Mouse (Mus musculus): Measurements from ENCODE around the gene Taf9b. TPM values are rescaled to one million over a fixed set of nuclear protein-coding genes. Genes with fewer than 3 reads are reported as not detected.
"Not testable (repeated sequence)": the region's sequence is repeated elsewhere in the genome, so short reads cannot be mapped to it uniquely, and the experiment has no call there.

Taf9b gene
- total RNA-seq (2014; rRNA removed): 16.3 and 20.9 TPM in 2 replicates
- polyA plus RNA-seq (2015; fragmentation: Nextera tagmentation; extraction: Ambion mirVana): 24.1 and 24.4 TPM in 2 replicates

GRCm38 (mm10) chrX:106221058-106221457 is at the start of gene Taf9b:
Taf9b (minus strand) TSS chrX:106221158.
- Histone ChIP-seq H3K4me3 (ENCODE audit: low read length) (peak within 1 kb of the TSS; percentile 57), H3K4me1 (ENCODE audit: insufficient read depth, low read length) (no peaks in the 10 kb centered on the region), H3K27me3 (ENCODE audit: insufficient read depth, low read length) (no peaks in the 10 kb centered on the region), H3K9me3 (ENCODE audit: low read length) (no peaks in the 10 kb centered on the region), H3K4me2 (ENCODE audit: low read depth, low read length) (peak within 1 kb of the TSS; percentile 54), H3K9ac (replicated peaks; ENCODE audit: low read length) (no peak within 1 kb of the TSS; the same call in 1 of the 2 replicates), H3K27ac (peak within 1 kb of the TSS; percentile 89), H3K36me3 (ENCODE audit: insufficient read depth, low read length) (no peaks in the 10 kb centered on the region)
- WGBS: 91% methylated on average over 25 of the region's 25 CpGs
- ATAC-seq (no peak), DNase-seq (ENCODE audit: low spot score) (no peak)
- TF ChIP-seq CTCF (IDR thresholded peaks at IDR 0.05; ENCODE audit: low read depth): no peak

- Histone ChIP-seq H3K9ac (replicated peaks; ENCODE audit: low read length) (no peak within 1 kb of the TSS), H3K4me2 (ENCODE audit: low read depth, low read length) (no peak within 1 kb of the TSS), H3K4me1 (ENCODE audit: insufficient read depth, low read length) (no peaks in the 10 kb centered on the region), H3K36me3 (ENCODE audit: insufficient read depth, low read length) (no peaks in the 10 kb centered on the region), H3K4me3 (ENCODE audit: low read length) (no peak within 1 kb of the TSS), H3K9me3 (ENCODE audit: low read length) (no peaks in the 10 kb centered on the region), H3K27ac (no peak within 1 kb of the TSS), H3K27me3 (ENCODE audit: insufficient read depth, low read length) (no peaks in the 10 kb centered on the region)
- no peak for TF ChIP-seq CTCF (IDR thresholded peaks at IDR 0.05; ENCODE audit: low read depth)
- DNase-seq (ENCODE audit: low spot score) (no peak), ATAC-seq (no peak)
- 86% methylated on average over 4 of the region's 4 CpGs for WGBS
These were observed 34.3 kb upstream of the Taf9b start, which contains the start of gene Fnd3c2 for GRCm38 (mm10) chrX:106255276-106255675. Fnd3c2 (minus strand) TSS chrX:106255376.

GRCm38 (mm10) chrX:106219171-106220032 is 1.6 kb downstream of the Taf9b start:
- peak; percentile 37 for TF ChIP-seq CTCF (IDR thresholded peaks at IDR 0.05; ENCODE audit: low read depth)
- peak overlapping the region; percentile 54 for H3K4me2 ChIP-seq (ENCODE audit: low read depth, low read length)
- no peaks in the 10 kb centered on the region for H3K36me3 ChIP-seq (ENCODE audit: insufficient read depth, low read length)
- no peaks in the 10 kb centered on the region for H3K9me3 ChIP-seq (ENCODE audit: low read length)
- peak overlapping the region; percentile 82 for H3K9ac ChIP-seq (replicated peaks; ENCODE audit: low read length)
- no peaks in the 10 kb centered on the region for H3K27me3 ChIP-seq (ENCODE audit: insufficient read depth, low read length)
- WGBS: 32% methylated on average over 48 of the region's 60 CpGs
- H3K4me1 ChIP-seq (ENCODE audit: insufficient read depth, low read length): no peaks in the 10 kb centered on the region
- DNase-seq (ENCODE audit: low spot score) (peak; percentile 80), ATAC-seq (peak; percentile 96)
- peak overlapping the region; percentile 89 for H3K27ac ChIP-seq
- peak overlapping the region; percentile 57 for H3K4me3 ChIP-seq (ENCODE audit: low read length)

- H3K27ac ChIP-seq: no peak overlapping the region
- 85% methylated on average over 2 of the region's 2 CpGs for WGBS
- no peaks in the 10 kb centered on the region for H3K4me1 ChIP-seq (ENCODE audit: insufficient read depth, low read length)
- H3K9me3 ChIP-seq (ENCODE audit: low read length): no peaks in the 10 kb centered on the region
- H3K27me3 ChIP-seq (ENCODE audit: insufficient read depth, low read length): no peaks in the 10 kb centered on the region
- ATAC-seq (no peak), DNase-seq (ENCODE audit: low spot score) (no peak)
- H3K4me3 ChIP-seq (ENCODE audit: low read length): no peak overlapping the region
- H3K36me3 ChIP-seq (ENCODE audit: insufficient read depth, low read length): no peaks in the 10 kb centered on the region
- no peak for TF ChIP-seq CTCF (IDR thresholded peaks at IDR 0.05; ENCODE audit: low read depth)
- H3K9ac ChIP-seq (replicated peaks; ENCODE audit: low read length): no peak overlapping the region
- no peak overlapping the region for H3K4me2 ChIP-seq (ENCODE audit: low read depth, low read length)
These were observed 11.9 kb downstream of the Taf9b start for GRCm38 (mm10) chrX:106209100-106209499.

GRCm38 (mm10) chrX:106198904-106199303 is 22.1 kb downstream of the Taf9b start:
- WGBS: 83% methylated on average over 5 of the region's 5 CpGs
- peak; percentile 13 for DNase-seq (ENCODE audit: low spot score)
- H3K9me3 ChIP-seq (ENCODE audit: low read length): no peaks in the 10 kb centered on the region
- H3K27me3 ChIP-seq (ENCODE audit: insufficient read depth, low read length): no peaks in the 10 kb centered on the region
- TF ChIP-seq CTCF (IDR thresholded peaks at IDR 0.05; ENCODE audit: low read depth): peak; percentile 44; the same call in 1 of the 2 replicates
- no peak overlapping the region for H3K9ac ChIP-seq (replicated peaks; ENCODE audit: low read length)
- H3K4me2 ChIP-seq (ENCODE audit: low read depth, low read length): no peak overlapping the region
- ATAC-seq: no peak
- H3K4me3 ChIP-seq (ENCODE audit: low read length): no peak overlapping the region
- H3K36me3 ChIP-seq (ENCODE audit: insufficient read depth, low read length): no peaks in the 10 kb centered on the region; the same call in 1 of the 2 replicates
- no peaks in the 10 kb centered on the region for H3K4me1 ChIP-seq (ENCODE audit: insufficient read depth, low read length)
- no peak overlapping the region for H3K27ac ChIP-seq

- Histone ChIP-seq H3K4me3 (ENCODE audit: low read length) (no peak overlapping the region), H3K9me3 (ENCODE audit: low read length) (no peaks in the 10 kb centered on the region), H3K27me3 (ENCODE audit: insufficient read depth, low read length) (no peaks in the 10 kb centered on the region), H3K4me2 (ENCODE audit: low read depth, low read length) (no peak overlapping the region), H3K27ac (no peak overlapping the region), H3K4me1 (ENCODE audit: insufficient read depth, low read length) (no peaks in the 10 kb centered on the region), H3K36me3 (ENCODE audit: insufficient read depth, low read length) (no peaks in the 10 kb centered on the region; the same call in 1 of the 2 replicates), H3K9ac (replicated peaks; ENCODE audit: low read length) (no peak overlapping the region)
- DNase-seq (ENCODE audit: low spot score) (peak; percentile 1), ATAC-seq (no peak)
- TF ChIP-seq CTCF (IDR thresholded peaks at IDR 0.05; ENCODE audit: low read depth): peak; percentile 48
- 66% methylated on average over 5 of the region's 5 CpGs for WGBS
These were observed 23.6 kb downstream of the Taf9b start for GRCm38 (mm10) chrX:106197308-106197707.

GRCm38 (mm10) chrX:106194361-106194760 is 26.6 kb downstream of the Taf9b start:
- H3K4me2 ChIP-seq (ENCODE audit: low read depth, low read length); H3K9me3 ChIP-seq (ENCODE audit: low read length); H3K27me3 ChIP-seq (ENCODE audit: insufficient read depth, low read length); H3K9ac ChIP-seq (replicated peaks; ENCODE audit: low read length); H3K36me3 ChIP-seq (ENCODE audit: insufficient read depth, low read length); ATAC-seq; DNase-seq (ENCODE audit: low spot score); H3K27ac ChIP-seq; H3K4me3 ChIP-seq (ENCODE audit: low read length); H3K4me1 ChIP-seq (ENCODE audit: insufficient read depth, low read length): not testable (repeated sequence)
- 87% methylated on average over 6 of the region's 6 CpGs for WGBS
